Mouse (Mus musculus): Measurements from ENCODE around the gene Sirt5.
A peak's percentile ranks its signal among the peaks of the same experiment; 100 is the strongest.

Gene Sirt5

DNA sequence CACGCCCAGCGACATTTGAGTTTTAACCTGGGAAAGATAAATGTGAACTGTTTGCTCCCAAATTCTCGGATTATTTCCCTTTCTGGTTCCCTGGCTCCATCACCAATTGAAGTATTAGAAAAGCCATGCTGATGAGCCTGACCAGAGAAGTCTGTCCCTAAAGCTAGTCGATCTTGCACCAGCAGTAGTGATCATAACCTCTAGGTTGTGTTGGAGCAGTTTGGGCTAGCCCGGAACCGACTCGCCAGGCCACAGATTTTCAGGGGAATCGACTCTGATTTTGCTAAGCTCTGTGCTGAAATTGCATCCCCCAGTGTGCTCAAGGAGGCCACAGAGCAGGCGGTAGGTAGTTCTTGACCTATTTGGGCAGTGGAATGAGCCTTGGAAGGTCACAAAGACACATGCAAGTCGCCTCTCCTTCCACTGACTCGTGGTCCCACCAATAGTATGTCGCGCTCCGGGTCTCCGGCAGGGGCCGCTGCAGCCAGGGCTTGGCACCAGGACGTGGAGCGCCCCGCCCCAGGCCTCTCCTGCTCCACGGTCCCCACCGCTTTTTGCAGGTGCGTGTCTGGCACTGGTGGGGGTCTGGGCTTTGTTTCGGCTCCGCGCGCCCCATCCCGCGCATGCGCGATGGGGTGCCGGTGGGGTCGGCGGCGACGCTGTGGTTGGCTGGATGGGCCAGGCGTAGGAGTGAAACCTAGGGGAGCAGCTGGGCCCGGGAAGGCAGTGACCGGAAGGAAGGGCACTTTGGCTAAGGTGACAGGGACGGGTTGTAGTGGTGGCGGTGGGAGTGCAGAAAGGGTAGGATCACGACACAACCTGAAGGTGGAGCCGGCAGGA, at the start of gene Sirt5:
Gene Sirt5 (plus strand): TSS at position 512 of the 840 bp plus-strand sequence.
- peak; percentile 94 for DNase-seq (ENCODE audit: low spot score)

DNA sequence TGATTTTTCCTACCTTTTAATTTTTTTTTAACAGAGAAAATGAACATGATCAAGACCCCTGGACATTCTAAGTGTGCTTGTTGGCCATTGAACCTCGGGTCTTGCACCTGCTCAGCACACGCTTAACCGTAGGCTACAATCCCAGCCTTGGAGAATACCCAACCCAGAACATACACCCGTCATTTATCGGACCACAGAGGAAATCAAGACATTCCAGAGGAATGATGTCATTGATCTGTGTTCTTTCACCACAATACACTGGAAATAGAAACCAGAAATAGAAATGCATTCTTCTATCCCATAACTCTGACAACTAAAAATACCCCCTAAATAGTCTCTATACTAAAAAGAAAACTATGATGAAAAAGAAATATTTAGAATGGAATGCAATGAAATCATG, 47.9 kb upstream of the Sirt5 start:
- DNase-seq (ENCODE audit: low spot score) = no peak

GRCm38 (mm10) chr13:43319396-43319795, 45.9 kb upstream of the Sirt5 start:
- no peak for DNase-seq (ENCODE audit: low spot score)

DNA sequence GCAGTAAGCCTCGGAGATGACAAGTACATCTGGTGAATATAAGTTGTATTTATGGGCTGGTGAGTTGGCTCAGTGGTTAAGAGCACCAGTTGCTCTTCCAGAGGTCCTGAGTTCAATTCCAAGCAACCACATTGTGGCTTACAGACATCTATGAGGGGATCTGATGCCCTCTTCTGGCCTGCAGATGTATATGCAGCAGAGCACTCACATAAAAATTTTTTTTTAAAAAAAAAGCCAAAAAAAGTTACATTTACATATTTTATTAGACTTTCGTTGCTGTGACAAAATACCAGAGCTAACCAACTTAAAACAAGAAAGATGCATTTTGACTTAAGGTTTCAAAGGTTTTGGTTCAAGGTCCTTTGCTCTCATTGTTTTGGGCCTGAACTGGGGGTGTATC, 43.8 kb upstream of the Sirt5 start:
- no peak for DNase-seq (ENCODE audit: low spot score)

DNA sequence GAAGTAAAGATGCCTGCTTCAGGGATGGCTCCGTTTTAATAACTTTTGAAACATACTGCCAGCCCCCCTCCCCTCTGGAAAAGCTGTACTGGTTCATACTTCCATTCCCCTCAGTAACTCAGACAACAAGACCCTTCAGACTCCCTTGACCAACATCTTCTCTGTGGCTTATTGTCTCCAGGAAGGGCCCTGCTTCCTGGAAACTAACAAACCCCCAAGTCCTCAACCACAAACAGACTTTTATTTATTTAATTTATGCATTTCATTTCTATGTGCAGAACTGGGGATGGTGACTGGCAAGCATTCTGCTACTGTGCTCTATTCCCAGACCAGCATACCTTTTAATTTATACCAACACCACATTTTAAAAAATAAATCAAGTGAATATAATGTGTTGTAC, 39.9 kb upstream of the Sirt5 start:
- no peak for DNase-seq (ENCODE audit: low spot score)

- DNase-seq (ENCODE audit: low spot score) = peak; percentile 24
Observed at GRCm38 (mm10) chr13:43331721-43332444, 33.4 kb upstream of the Sirt5 start.

DNA sequence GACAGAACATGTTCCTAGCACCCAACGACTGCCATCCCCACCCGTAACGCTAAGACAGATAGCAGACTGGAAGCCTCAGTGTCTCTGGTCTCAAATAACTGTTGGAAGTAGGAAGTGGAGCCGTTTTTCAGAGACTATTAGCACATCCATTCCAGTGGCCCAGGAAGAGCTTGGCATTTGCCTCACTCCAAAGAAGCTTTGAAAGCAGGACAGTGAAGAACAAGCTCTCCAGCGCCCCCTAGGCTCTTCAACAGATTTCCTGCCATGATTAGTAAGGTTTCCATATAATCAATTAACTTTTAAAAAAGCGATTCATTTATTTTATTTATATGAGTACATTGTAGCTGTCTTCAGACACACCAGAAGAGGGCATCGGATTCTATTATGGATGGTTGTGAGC, 32.7 kb upstream of the Sirt5 start:
- peak; percentile 65 for DNase-seq (ENCODE audit: low spot score)

- no peak for DNase-seq (ENCODE audit: low spot score)
Observed at GRCm38 (mm10) chr13:43336425-43337221, 28.7 kb upstream of the Sirt5 start.

DNA sequence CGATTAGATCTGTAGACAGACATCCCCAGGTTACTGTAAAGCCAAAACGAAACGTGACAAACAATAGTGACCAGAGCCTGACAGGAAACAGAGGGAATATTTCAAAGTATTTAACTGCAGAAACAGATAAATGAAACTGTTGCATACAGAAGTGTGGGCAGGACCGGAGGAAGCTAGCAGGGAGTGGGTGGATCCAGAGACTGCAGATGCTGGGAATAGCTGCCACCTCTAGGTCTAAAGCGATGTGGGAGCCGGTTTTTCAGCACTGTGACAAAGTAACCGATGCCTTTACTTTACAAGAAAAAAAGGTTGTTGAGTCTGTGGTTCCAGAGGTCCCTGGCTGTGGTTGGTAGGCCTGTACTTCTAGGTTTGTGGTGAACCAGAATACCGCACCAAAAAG, 27.3 kb upstream of the Sirt5 start:
- no peak for DNase-seq (ENCODE audit: low spot score)

GRCm38 (mm10) chr13:43338632-43339031, 26.7 kb upstream of the Sirt5 start:
- DNase-seq (ENCODE audit: low spot score) = no peak

- DNase-seq (ENCODE audit: low spot score) = no peak
Observed at GRCm38 (mm10) chr13:43346825-43347224, 18.5 kb upstream of the Sirt5 start.

DNA sequence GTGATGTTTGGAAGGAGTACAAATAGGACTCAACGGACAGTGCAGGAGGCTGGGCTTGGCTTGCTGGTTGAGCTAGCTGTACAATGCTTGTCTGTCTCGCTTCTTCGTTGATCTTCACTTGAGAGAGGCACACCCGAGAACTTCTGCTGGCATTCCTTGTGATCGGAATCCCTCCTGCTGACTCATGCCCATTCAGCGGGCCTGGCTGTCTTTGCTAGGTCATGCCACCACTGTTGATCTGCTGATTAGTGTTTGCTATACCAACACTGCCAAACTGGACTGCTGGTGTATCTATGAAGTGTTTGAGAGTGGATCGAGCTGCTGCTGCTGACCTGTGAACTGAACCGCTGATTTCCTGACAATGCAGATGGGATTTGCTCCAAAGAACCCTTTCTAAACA, 15.9 kb upstream of the Sirt5 start:
- no peak for DNase-seq (ENCODE audit: low spot score)

DNA sequence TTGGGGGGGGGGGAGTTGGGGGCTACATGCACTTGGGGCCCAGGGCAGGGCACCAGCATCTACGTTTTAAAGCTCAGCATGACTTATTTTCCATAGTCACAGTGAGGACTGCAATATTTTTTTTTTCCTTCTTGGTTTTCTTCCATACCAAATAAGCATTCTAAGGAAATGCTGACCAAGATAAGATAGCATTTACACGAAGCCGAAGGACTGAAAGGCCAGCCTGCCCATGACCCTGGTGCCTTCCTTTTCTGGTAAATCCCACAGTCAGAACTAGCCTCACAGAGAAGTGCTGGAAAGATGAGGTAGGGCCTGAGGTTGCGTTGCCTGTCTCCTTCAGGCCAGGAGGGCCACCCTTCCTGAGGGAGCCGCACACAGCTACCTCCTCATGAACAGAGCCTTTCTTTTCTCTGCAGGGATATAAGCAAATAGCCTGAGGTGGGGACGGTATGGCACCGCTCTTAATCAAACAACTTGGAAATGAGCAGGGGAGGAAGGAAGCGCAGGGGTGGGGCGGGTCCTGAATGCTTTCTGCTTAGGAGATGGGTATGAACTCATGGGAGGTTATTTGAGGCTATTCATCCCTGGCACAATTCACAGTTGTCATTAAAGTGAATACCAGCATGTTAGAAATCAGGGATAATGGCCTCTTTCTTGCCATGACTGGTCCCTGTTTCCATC, 14.7 kb upstream of the Sirt5 start:
- no peak for DNase-seq (ENCODE audit: low spot score)

GRCm38 (mm10) chr13:43353356-43353755, 11.9 kb upstream of the Sirt5 start:
- DNase-seq (ENCODE audit: low spot score) = no peak

DNA sequence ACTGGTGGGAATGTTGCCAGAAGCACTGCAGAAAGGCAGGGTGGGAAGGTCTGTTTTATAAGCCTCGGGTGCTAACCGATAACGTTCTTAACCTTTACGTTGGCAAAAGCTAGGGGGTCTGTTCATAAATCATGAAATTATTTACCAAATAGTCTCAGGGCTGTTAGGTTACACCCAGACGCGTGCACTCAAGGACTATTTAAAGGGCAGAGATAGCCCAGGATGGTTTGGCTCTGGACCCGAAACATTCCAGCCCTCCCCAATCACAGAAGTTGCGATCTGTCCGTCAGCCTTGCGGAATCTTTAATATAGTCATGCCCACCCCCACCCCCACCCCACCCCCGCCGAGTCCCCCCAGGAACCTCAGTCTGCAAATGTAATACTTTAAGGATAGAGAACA, 10.9 kb upstream of the Sirt5 start:
- DNase-seq (ENCODE audit: low spot score) = no peak

GRCm38 (mm10) chr13:43356346-43357125, 8.8 kb upstream of the Sirt5 start:
- no peak for DNase-seq (ENCODE audit: low spot score)

DNA sequence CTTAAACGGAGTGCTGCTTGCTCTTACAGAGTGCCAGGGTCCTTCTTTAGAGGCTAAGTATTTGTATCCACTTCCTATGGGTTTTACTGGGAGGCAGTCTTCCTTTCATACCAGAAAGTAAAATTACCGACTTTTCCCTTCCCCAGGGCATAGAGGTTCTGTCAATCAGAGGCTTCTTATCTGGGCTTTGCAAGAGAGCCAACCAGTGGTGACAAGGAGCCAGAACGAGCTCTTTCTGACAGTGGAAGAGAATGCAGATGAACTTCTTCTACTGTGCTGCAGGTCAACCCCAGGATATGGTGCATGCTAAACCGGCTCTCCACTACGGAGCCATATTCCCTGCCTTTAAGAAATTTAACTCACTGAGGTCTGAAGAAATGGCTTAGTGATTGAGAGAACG, 4.8 kb upstream of the Sirt5 start:
- DNase-seq (ENCODE audit: low spot score) = no peak

DNA sequence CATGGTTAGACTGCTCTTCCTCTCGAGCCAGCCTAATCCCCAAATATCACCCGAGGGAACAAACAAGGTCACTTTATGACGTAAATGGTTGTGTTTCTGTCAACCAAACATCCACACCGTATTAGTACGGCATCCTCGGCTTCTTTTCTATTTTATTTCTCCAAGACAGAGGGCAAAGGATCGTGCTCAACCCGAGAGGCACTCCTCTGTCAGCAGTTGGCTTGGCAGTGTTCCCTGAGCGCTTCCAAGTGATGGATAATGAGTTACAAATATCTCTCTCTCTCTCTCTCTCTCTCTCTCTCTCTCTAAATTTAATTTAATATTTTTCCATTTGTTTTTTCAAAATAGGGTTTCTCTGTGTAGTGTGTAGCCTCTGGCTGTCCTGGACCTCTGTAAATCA, 2.9 kb upstream of the Sirt5 start:
- no peak for DNase-seq (ENCODE audit: low spot score)

- DNase-seq (ENCODE audit: low spot score) = no peak
Observed at GRCm38 (mm10) chr13:43365825-43366184, 509 bp downstream of the Sirt5 start.

- no peak for DNase-seq (ENCODE audit: low spot score)
Observed at GRCm38 (mm10) chr13:43370063-43370462, 4.8 kb downstream of the Sirt5 start.

DNA sequence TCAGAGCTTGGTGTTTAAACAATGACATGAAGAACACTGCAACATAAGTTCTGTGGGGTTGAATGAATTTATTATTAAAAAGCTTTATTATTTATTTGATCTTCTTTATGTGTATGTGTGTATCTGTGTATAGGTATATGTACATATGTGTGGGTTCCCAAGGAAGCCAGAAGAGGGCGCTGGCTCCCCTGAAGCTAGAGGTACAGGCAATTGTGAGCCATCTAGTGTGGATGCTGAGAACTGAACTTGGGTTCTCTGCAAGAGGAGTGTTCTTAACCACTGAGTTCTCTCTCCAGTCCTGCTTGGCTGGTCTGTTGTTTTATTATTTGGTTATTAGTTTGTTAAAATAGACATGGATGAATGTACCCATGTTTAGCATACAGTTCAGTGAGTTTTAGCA, 7.6 kb downstream of the Sirt5 start:
- no peak for DNase-seq (ENCODE audit: low spot score)

Data from embryo, embryonic 10.5 days (tissue).